In the genomic region with DNA sequence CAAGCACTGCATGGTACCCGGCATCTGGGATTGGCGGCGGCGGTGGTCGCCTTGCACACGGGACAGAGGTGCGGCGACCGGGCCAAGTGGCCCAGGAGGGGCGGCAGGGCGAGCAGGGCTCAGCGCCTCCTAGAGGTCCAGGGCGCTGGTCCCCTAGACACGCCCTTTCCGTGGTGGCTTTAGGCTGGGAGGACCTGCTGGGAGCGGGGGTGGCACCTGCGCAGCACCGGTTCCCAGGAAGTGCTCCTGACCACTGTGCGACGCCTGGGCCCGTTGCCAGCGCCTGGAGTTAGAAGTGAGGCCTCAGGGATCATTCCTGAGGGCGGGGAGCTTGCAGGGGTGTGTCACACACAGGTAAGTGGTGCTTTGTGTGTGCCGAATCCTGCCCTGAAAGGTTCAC, we compare ENCODE assay signal across 8 mouse cellular contexts. TPM values are rescaled to one million over a fixed set of nuclear protein-coding genes. Genes with fewer than 3 reads are reported as not detected.
DNase-seq lines count a peak whose midpoint lies in the region; ATAC-seq and TF ChIP-seq lines count a peak whose summit lies in the region.

A gene (minus strand): TSS at position 229 of the 400 bp plus-strand sequence.

- peak within 1 kb of the TSS; percentile 23; the same call in 1 of the 2 replicates for H3K9ac ChIP-seq in hindbrain, embryonic 15.5 days
- H3K9ac ChIP-seq in liver, adult 2 months (ENCODE audit: low read depth, low read length) = peak within 1 kb of the TSS; percentile 83
- peak within 1 kb of the TSS; percentile 50 for H3K9ac ChIP-seq in midbrain, embryonic 16.5 days (ENCODE audit: low read depth, low read length)

- DNase-seq in gastrocnemius, postnatal 10 days = peak; percentile 38
- DNase-seq in gastrocnemius, adult 18-20 months (ENCODE audit: low spot score) = no peak
- DNase-seq in embryo, embryonic 10.5 days (ENCODE audit: low spot score) = peak; percentile 38
- DNase-seq in liver, adult 2 months (ENCODE audit: extremely low read depth, low read depth, low spot score) = peak; percentile 43
- peak; percentile 41 for DNase-seq in urinary bladder, postnatal 10 days (ENCODE audit: low spot score)

- H3K4me1 ChIP-seq in hindbrain, embryonic 15.5 days (replicated peaks) = peaks cover 8% of the 10 kb centered on the region
- H3K4me1 ChIP-seq in liver, adult 2 months (ENCODE audit: control insufficient read depth, insufficient read depth, low read length) = peaks cover 13% of the 10 kb centered on the region; the same call in 1 of the 2 replicates
- H3K4me1 ChIP-seq in midbrain, embryonic 16.5 days (ENCODE audit: control insufficient read depth, insufficient read depth, low read length) = peaks cover 6% of the 10 kb centered on the region

- H3K4me3 ChIP-seq in hindbrain, embryonic 15.5 days = peak within 1 kb of the TSS; percentile 31
- H3K4me3 ChIP-seq in liver, adult 2 months (ENCODE audit: insufficient read depth, low read depth, low read length) = peak within 1 kb of the TSS; percentile 87
- H3K4me3 ChIP-seq in midbrain, embryonic 16.5 days (ENCODE audit: low read depth, low read length) = peak within 1 kb of the TSS; percentile 33

- no peak within 1 kb of the TSS for H3K27ac ChIP-seq in hindbrain, embryonic 15.5 days (replicated peaks)
- peak within 1 kb of the TSS; percentile 91 for H3K27ac ChIP-seq in liver, adult 2 months (replicated peaks; ENCODE audit: insufficient read depth, low read depth, low read length)
- H3K27ac ChIP-seq in midbrain, embryonic 16.5 days (ENCODE audit: low read length) = no peak within 1 kb of the TSS

- peak; percentile 51; the same call in 1 of the 2 replicates for ATAC-seq in hindbrain, embryonic 15.5 days (ENCODE audit: low FRiP score, low read depth)
- ATAC-seq in midbrain, embryonic 16.5 days = peak; percentile 73
- no peak for ATAC-seq in cerebellum, adult (ENCODE audit: insufficient number of reproducible peaks, low FRiP score, low TSS enrichment)

- no peak for TF ChIP-seq POLR2A in liver, adult 2 months (IDR thresholded peaks at IDR 0.05; ENCODE audit: extremely low read depth, insufficient read depth, low read length)

- 0 out of 2 replicates have a peak, but pooled peaks cover 3% of the 10 kb centered on the region for H3K27me3 ChIP-seq in hindbrain, embryonic 15.5 days
- H3K27me3 ChIP-seq in liver, adult 2 months (ENCODE audit: control insufficient read depth, insufficient read depth, low read length) = no peaks in the 10 kb centered on the region
- peaks cover 10% of the 10 kb centered on the region; the same call in 1 of the 2 replicates for H3K27me3 ChIP-seq in midbrain, embryonic 16.5 days (ENCODE audit: control insufficient read depth, insufficient read depth, low read depth, low read length)

- peak within 1 kb of the TSS; percentile 57 for H3K4me2 ChIP-seq in hindbrain, embryonic 15.5 days
- peak within 1 kb of the TSS; percentile 60 for H3K4me2 ChIP-seq in midbrain, embryonic 16.5 days (ENCODE audit: low read length)

- 3% methylated on average over 24 of the region's 24 CpGs for WGBS in hindbrain, embryonic 15.5 days
- 5% methylated on average over 24 of the region's 24 CpGs for WGBS in liver, adult 2 months
- whole genome bisulfite sequencing in midbrain, embryonic 16.5 days = 1% methylated on average over 24 of the region's 24 CpGs

- peak; percentile 69 for TF ChIP-seq CTCF in liver, adult 2 months (IDR thresholded peaks at IDR 0.05; ENCODE audit: low read depth, low read length)

- H3K79me2 ChIP-seq in liver, adult 2 months (ENCODE audit: control insufficient read depth, insufficient read depth, low read length) = no peaks in the 10 kb centered on the region

- no peaks in the 10 kb centered on the region for H3K36me3 ChIP-seq in hindbrain, embryonic 15.5 days
- no peaks in the 10 kb centered on the region for H3K36me3 ChIP-seq in liver, adult 2 months (ENCODE audit: control insufficient read depth, insufficient read depth, low read length)
- H3K36me3 ChIP-seq in midbrain, embryonic 16.5 days (ENCODE audit: control insufficient read depth, insufficient read depth, low read length) = no peaks in the 10 kb centered on the region

- no peaks in the 10 kb centered on the region for H3K9me3 ChIP-seq in hindbrain, embryonic 15.5 days
- no peaks in the 10 kb centered on the region for H3K9me3 ChIP-seq in midbrain, embryonic 16.5 days (replicated peaks; ENCODE audit: control insufficient read depth, low read length, poor library complexity, severe bottlenecking)

RNA-seq across cellular contexts. Expression of the gene that starts here (rescaled TPM):
- under 1 TPM; 0.18 to 0.33 TPM for total RNA-seq in gastrocnemius, postnatal 10 days (2021)
- not detected for total RNA-seq in gastrocnemius, adult 18-20 months (2021)
- 1.0 and 1.2 TPM in 2 replicates for polyA plus RNA-seq in hindbrain, embryonic 15.5 days (2015; fragmentation: Nextera tagmentation; extraction: Ambion mirVana)
- 6.2 and 6.6 TPM in 2 replicates for total RNA-seq in liver, adult 2 months (2014; rRNA removed)
- polyA plus RNA-seq in liver, adult 2 months (2012; rRNA removed) = 4.3 and 4.7 TPM in 2 replicates
- polyA plus RNA-seq in midbrain, embryonic 16.5 days (2015; fragmentation: Nextera tagmentation; extraction: Ambion mirVana) = 1.3 and 1.4 TPM in 2 replicates

Comparison
In these comparisons a context has a peak if more than half of its experiments do, and no peak if none do; other contexts are left out.
1. Peak in DNase-seq in gastrocnemius, postnatal 10 days; RNA of the gene not detected or under 1 TPM.
2. H3K4me3 ChIP-seq: peak in every context shown above with its lines; median percentile 87 in liver, adult 2 months; 33 in midbrain, embryonic 16.5 days; 31 in hindbrain, embryonic 15.5 days.
3. H3K9ac ChIP-seq: peak in every context shown above with its lines; median percentile 83 in liver, adult 2 months; 50 in midbrain, embryonic 16.5 days; 23 in hindbrain, embryonic 15.5 days.